Mouse (Mus musculus): ENCODE measurements around the gene Tada3.
A peak's percentile ranks its signal among the peaks of the same experiment; 100 is the strongest.

The Tada3 gene

DNA sequence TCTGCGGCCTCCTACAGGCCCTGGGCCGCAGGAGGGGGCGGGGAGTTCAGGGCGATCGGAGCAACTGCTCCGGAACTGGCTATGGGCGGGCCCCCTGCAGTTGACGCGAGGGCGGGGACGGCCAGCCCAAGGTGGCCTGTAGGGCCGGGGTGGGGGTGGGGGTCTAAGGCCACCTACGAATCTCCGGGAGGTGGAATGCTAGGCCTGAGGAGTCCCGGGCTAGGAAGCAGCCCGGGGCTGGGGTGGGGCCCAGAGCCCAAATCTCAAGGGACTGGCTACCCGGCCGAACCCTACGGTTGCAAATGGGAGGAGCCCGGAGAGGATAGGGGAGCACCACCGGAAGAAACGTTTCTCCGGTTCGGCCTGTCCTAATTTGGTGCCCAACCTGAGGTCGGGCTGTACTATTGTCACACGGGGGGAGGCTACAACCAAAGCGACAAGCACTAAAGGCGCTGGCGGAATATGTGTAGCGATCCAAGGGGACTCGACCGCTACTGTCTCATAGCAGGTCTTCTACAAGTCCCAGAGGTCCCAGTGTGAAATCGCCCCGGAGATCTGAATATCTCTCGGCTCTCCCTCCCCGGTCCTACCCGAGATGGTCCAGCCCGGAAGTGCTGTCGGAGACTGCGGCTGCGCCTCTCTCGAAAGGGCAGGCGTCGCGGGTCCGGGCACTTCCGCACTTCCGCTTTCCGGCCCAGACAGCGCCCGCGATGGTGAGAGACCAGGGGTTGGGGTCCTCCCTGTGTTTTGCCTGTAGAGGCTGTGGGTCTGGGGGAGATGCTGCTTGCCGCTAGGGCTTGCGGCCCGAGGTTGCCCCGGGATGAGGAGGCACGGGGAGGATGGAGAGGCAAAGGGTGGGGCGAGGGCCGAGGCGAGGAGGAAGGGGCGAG is at the start of gene Tada3, which contains the start of gene Arpc4:
Gene Tada3, minus strand, starts transcription at position 388 of the 890 bp plus-strand sequence.
Gene Arpc4, plus strand, starts transcription at position 620 of the 890 bp plus-strand sequence.
- DNase-seq (ENCODE audit: low read depth, low spot score), result peak; percentile 92

DNA sequence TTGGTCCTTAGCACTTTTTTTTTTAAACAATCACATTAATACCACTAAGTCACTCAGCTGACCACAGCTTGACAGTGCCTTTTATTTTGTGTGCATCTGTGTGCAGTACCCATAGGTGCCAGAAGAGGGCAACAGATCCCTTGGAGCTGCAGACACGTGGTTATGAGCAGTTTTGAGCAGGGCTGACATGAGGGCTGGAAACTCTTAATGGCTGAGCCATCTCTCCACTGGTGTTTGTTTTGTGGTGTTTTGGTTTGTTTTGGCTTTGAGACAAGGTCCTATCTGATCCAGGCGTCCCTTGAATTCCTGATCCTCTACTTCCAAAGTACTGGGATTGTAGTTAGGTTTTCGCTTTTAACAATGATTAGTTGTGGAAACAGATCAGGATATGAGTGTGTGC is 49.7 kb upstream of the Tada3 start:
- peak; percentile 40 for DNase-seq (ENCODE audit: low read depth, low spot score)

DNA sequence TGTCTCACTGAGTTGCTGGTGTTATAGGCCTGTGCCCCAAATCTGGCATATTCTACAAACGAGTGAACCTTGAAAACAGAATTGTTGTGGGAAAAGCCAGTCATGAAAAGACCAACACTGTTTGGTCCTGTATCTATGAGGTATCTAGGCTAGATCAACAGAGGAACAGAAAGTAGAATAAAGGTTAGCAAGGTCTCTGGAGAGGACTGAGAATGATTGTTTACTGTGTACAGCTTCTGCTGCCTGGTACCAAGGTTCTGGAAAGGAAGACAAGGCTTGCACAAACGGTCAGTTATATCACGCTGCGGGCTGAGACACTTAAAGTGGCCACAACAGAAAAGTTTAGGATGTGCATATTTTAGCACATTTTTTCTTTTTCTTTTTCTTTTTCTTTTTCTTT is 49.0 kb upstream of the Tada3 start:
- no peak for DNase-seq (ENCODE audit: low read depth, low spot score)

DNA sequence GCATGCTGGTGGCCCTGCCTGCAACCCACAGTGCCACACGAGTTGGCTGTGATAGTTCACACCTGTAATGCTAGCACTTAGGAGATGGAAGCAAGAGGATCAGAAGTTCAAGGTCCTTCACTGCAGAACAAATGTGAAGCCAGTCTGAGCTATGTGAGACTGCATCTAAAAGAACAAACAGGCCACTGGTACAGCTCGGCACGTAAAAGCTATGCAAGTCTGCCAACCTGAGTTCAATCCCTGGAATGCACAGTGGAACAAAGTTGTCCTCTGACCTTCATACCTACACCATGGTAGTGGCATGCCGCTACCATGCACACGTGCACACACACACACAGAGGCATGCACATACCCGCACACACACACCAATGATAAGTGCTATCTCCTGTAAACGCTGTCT is 46.5 kb upstream of the Tada3 start:
- DNase-seq (ENCODE audit: low read depth, low spot score), result no peak

DNA sequence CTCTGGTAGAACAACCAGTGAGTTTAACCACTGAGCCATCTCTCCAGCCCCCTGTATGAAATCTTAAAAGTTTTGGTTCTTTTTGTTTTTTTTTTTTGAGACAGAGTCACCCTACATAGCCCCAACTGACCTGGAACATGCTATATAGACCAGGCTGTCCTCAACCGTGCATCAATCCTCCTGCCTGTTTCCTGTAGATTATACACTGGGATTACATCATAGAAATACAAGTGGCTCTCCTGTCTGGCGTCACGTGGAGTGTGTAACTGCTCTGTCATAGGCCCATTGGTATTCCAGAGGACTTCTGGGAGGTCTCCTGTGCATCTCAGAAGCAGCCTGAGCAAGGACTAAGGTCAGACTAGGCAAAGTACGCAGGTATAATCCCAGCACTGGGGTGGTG is 45.3 kb upstream of the Tada3 start:
- DNase-seq (ENCODE audit: low read depth, low spot score), result no peak

DNA sequence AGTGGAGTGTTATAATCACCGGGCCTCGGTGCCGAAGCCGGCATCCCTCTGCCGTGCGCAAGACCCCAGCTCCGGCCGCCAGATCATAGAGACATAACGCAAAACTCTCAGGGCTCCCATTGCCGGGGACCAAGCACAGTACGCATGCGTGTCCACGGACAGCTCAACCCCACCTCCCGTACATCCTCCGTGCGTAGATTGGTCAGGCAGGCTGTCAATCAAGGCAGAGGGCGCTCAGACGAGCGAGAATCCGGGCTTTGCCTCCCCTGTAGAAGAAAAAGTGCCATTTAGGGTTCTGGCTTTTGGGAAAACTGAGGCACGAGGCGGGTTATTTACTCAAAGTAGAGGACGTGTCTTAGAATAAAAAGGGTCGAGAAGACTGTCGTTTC is 41.5 kb upstream of the Tada3 start, which contains the start of gene Rpusd3:
Gene Rpusd3, minus strand, starts transcription at position 142 of the 389 bp plus-strand sequence.
- peak; percentile 99 for DNase-seq (ENCODE audit: low read depth, low spot score)

DNA sequence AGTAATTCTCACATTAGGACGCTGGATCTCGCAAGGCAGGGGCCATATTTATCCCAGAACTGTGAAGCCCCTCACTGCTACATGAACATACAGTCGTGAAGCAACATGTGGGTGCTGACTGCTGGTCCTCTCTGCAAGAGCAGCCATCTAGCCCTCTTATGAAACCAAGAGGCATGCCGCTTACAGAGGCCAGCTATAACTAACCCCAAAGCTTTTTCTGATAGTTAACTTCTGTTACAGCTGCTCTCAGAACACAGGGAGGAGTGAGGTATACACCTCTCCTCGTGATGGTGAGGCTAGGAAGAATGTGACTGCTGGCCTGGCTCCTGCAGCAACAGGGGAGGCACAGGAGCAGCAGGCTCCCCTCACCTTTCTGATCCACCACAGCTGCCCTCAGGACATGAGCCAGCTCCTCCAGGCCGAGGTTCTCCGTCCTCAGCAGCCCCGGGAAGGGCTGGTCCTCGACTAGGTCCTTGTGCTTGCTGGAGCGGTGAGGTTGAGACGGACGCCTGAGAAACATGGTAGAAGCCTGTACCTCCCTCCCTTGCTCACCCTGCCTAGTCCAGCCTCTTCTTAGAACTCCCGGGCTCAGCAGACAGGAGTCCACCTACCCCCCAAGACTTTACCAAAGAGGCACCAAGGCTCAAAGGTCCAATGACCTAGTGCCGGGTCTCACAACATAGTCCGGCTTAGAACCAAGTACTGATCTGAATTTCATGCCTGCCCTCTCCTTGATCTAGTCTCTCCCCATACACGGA is 40.9 kb upstream of the Tada3 start:
- DNase-seq (ENCODE audit: low read depth, low spot score), result no peak

DNA sequence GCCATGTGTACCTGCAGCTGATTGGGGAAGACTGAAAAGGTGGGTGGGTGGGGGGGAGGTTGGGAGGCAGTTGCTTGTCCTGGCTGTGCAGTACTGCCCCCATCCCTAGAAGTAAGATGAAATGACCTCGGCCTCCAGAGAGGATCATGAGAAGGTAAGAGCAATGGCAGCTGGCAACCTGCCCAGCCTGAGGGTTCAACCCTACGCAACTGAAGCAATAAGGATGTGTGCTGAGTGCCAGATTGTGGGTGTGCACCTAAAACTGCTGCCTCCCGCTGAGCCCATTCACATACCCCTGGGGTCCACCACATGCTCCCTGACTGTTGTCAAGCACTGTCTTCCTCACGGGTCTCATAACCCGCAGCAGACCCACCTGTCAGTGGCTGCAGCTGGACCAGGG is 38.7 kb upstream of the Tada3 start:
- no peak for DNase-seq (ENCODE audit: low read depth, low spot score)

DNA sequence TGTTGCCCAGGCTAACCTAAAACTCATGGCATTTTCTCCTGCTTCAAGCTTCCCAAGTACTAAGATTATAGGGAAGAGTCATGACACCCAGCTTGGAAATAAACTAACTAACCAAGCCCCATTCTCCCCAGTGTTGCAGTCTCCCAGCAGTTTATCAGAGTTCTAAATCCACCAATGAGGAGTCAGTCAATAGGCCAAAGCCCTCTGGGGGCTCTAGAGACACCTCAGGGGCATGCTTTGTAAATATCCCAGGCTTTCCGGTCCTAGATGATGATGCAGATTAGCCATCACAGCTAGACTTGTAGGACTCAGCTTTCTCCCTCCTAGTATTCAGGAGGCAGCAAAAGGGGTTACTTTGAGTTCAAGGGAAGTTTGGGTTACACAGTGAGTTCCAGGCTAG is 32.3 kb upstream of the Tada3 start:
- no peak for DNase-seq (ENCODE audit: low read depth, low spot score)

DNA sequence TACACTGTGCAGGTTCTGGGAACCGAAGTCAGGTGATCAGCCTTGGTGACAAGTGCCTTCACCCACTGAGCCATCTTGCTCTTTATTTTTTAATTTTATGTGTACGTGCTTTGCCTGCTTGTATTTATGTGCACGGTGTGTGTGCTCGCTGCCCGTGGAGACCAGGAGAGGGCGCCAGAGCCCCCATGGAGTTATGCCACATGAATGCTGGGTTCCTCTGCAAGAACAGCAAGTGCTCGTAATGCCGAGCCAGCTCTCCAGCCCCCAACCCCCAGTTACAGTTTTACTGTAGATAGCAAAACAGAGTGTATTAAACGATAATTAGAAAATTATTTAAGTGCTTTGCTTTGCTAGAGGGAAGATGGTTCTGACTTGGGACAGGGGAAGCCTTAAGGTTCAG is 29.0 kb upstream of the Tada3 start:
- DNase-seq (ENCODE audit: low read depth, low spot score), result no peak

DNA sequence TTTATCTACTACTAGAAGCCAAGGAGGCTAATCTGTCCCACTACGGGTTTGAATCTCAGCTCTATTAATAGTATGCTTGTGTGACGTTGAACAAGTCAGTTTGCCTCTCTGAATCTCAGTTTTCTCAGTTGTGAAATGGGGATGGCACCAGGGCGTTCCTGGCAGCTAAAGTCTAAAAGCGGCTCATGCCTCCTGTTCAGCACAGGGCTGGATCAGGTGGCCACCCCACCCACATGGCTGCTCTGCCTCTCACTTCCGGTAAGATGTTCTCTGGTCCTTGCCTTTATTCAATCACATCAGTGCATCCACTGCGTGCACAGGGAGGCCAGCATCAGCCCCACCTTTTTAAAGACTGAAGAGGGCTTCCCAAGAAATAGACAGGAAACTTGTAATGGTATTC is 27.8 kb upstream of the Tada3 start:
- DNase-seq (ENCODE audit: low read depth, low spot score), result no peak

DNA sequence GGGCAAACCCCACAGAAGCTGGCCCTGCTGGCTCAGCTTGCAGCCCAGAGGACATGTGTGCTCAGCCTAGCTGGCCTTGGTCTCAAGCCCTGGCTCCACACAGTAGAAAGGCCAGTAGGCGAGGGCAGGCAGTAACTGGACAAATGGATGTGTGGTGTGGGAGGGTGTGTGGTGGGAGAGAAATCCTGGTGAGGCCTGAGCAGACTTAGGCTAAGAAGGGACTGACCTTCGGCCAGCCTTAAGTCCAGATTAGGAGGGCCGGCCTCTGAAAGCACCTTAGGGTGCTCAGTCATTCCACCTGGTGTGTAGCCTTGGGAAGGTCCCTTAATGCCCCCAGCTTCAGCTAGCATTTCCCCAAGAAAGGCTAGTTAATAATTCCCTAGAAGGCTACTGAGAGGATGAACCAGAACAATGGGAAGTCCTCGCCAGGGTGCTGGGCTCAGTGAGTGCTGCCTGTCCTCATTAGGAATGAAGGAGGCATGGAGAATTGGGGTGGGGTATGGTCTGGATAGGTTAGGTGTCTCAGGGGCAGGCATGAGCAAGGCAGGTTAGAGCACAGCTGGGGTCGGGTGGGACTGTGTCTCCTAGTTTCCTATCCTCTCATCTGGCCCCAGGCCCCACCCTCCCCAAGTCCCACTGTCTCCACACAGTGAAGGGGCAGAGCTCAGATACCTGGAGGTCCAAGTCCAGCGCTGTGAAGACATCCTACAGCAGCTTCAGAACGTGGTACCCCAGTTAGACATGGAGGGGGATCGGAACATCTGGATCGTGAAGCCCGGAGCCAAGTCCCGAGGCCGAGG is 27.2 kb upstream of the Tada3 start:
- no peak for DNase-seq (ENCODE audit: low read depth, low spot score)

DNA sequence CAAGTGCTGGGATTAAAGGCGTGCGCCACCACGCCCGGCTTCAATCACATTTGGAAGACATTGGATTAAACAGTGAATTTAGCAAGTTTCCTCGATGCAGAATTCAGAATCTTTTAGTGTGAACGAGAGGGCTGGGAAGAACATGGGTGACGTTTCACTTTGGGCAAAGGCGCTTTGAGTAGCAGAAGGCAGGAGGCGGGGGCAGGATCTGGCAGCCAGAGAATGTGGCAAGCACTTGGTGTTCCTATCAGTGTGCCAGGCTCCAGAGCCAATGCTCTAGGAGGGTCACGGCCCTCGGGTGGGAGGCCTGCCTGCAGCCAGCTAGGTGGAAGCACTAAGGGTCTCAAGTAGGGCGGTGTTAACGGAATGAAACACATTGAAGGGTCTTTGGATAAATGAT is 24.4 kb upstream of the Tada3 start:
- DNase-seq (ENCODE audit: low read depth, low spot score), result no peak

DNA sequence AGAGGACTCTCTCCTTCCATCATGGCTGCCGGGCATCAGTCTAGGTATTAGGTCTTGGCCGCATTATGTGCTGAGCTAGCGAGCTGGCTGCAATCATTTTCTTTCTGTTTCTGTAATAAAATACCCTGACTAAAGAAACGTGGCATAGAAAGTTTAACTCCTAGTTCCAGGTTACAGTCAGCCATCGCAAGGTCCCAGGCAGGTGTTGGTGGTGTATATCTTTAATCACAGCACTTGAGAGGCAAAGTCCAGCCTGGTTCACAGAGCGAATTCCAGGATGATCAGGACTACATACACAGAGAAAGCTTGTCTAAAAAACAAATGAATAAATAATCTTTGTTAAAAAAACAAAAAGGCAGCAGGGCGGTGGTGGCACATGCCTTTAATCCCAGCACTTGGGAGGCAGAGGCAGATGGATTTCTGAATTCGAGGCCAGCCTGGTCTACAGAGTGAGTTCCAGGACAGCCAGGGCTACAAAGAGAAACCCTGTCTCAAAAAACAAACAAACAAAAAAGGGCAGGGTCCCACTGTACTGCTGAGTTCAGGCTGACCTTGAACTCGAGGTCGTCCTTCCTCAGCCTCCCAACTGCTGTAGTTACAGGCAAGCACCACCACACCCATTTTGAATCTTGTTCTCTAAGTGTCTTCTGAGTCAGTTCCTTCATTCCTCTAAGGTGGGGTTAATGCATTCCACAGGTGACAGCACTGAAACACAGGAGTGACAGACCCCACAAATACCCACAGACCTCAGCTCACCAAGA is 18.8 kb upstream of the Tada3 start:
- DNase-seq (ENCODE audit: low read depth, low spot score), result no peak

DNA sequence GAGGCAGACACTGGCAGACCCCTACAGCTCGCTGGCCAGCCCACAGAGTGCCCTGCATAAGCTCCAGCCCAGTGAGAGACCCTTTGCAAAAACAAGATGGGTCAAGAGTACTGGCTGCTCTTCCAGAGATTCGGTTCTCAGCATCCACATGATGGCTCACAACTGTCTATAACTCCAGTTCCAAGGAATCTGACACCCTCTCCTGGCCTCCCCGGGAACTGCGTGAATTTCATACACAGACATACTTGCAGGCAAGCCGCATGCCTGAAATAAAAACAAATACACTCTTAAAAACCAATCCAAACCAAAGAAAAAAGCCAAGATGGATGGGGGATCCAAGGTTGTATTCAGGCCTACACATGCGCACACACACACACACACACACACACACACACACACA is 17.8 kb upstream of the Tada3 start:
- no peak for DNase-seq (ENCODE audit: low read depth, low spot score)

DNA sequence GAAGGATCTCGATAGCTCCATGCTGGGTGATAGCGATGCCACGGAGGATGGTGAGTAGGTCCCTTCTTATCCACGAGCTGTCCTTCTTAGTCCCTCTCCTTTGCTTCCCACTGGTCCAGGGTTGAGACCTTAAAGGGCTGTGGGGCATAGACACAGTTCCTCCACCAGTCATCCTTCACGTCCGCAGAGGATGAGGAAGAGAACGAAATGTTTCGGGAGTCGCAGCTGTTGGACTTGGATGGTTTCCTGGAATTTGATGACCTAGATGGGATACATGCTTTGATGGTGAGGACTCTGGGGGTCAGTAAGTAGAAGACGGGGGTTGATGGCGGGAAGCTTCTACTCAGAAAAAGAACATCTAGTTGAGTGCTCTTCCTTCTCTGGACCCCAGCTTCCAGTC is 17.1 kb upstream of the Tada3 start:
- no peak for DNase-seq (ENCODE audit: low read depth, low spot score)

DNA sequence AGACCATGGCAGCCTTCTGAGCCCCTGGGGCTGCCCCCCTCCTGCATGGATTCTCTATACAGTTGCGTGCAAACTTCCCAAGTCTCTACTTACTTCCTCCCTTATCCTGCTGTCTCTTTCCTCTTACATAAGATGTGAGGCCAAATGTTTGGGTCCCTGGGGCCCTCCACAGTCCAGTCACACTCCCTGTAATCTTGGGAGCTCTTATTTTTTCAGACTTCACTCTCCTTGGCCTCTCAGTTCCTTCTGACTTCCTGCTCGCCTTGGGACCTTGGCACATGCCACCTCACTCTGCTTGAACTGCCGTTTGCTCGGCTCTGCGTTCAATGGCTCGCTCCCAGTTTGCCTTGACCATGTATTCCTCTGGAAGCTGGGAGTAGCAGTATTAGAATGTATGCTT is 16.3 kb upstream of the Tada3 start:
- DNase-seq (ENCODE audit: low read depth, low spot score), result no peak

DNA sequence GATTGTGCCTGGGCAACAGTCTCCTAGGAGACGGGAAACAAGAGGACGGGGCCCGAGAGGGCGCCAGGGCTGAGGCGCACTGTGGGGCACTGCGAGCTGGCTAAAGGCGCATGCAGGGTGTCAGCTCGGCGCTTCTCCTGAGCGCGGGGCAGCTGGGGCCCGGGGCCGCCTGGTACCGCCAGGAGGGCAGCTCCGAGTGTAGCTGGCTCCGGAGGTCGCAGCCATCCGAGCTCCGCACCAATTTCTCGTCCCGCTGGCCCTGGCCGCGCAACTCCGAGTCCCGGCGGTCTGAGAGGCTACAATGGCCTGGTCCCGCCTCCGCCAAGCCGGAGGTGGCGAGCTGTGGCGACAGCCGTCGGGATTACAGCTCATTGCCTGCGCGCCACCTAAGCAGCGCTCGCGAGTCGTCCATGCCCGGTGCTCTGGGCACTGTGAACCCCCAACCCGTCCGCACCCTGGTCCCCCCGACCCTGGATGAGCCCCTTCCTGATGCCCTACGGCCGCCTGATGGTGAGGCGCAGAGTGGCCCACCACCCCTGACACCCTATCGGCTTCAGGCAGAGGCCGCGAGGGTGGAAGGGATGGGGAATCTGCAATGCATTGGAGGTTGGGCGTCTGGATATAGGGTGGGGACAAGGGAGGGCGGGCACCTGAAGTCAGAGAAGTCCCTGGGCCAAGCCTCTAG is 14.8 kb upstream of the Tada3 start:
- DNase-seq (ENCODE audit: low read depth, low spot score), result peak; percentile 46

DNA sequence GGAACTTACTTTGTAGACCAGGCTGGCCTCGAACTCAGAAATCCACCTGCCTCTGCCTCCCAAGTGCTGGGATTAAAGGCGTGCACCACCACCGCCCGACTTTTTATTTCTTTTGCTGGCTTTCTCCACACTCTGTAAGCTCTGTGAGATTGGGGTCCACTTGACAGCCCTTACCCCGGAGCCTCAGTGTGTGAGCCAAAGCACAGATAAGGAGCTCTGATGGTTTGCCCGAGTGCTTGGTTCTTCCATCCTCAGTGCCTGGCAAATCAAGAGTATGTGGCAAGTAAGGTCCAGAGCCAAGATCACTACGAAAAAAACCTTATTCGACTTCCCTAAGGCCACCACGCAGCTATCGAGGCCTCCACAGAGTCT is 14.3 kb upstream of the Tada3 start:
- DNase-seq (ENCODE audit: low read depth, low spot score), result no peak

DNA sequence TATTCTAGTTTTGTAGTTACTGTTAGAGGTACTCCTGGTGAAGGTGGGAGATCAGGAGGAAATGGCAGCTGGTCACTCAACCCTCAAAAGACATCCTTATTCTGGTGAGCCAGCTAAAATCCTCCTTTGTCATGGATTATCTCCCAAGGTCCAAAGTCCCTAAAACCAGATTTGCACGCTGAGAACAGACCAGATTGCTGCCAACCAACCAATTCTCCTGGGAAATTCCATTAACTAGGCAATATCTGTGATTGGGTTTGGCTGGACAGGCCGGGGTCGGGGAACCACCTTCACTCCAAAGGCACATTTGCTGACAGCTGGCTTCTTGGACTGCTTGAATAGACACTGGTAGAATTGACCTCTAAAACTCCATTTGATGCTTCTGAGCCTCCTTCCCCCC is 13.0 kb upstream of the Tada3 start:
- no peak for DNase-seq (ENCODE audit: low read depth, low spot score)

DNA sequence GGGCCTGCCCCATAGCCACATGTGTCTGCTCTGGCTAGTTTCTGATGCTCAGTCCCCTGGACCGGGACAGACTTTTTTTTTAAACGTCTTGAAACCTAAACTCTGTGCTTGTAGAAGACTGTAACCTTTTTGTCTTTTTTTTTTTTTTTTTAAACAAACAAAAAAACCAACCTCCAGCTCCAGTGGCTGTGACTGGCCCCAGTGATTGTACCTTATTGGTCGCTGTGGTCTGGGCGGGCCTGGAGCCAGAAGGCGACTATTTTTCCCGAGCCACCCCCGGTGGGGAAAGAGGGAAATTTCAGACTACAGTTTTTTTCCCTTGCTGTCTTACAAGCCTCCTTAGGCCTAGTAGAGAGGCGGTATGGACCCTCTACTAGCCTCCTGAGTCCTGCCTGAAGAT is 11.3 kb upstream of the Tada3 start, which contains the start of gene Ttll3:
Gene Ttll3, plus strand, starts transcription at position 301 of the 400 bp plus-strand sequence.
- DNase-seq (ENCODE audit: low read depth, low spot score), result no peak

All from retina, postnatal 7 days (tissue).